ENCODE assay signal across 19 mouse cellular contexts in genomic region chr13:93987611-93988010, GRCm38 (mm10).
"Had no signal": no experiment of that assay in that cellular context is flagged by ENCODE, and none has a peak within 500 bp of the region (broad histone marks: within the 10 kb centered on the region; RNA-seq: fewer than 3 reads in every experiment).

No protein-coding gene starts in this region.

- ATAC-seq: liver, embryonic 12.5 days; midbrain, embryonic 16.5 days had no signal

- H3K27me3 ChIP-seq: liver, embryonic 12.5 days; neural tube, embryonic 13.5 days; neural tube, embryonic 15.5 days had no signal

- H3K4me3 ChIP-seq: liver, embryonic 12.5 days; midbrain, embryonic 10.5 days; midbrain, embryonic 12.5 days; myocyte; neural tube, embryonic 13.5 days; neural tube, embryonic 15.5 days had no signal

- H3K4me2 ChIP-seq: liver, embryonic 12.5 days; midbrain, embryonic 12.5 days; neural tube, embryonic 13.5 days; neural tube, embryonic 15.5 days had no signal

- H3K9me3 ChIP-seq: liver, embryonic 12.5 days; midbrain, embryonic 12.5 days; neural tube, embryonic 13.5 days; neural tube, embryonic 15.5 days had no signal

- H3K36me3 ChIP-seq: liver, embryonic 12.5 days; midbrain, embryonic 10.5 days; midbrain, embryonic 12.5 days; neural tube, embryonic 13.5 days; neural tube, embryonic 15.5 days had no signal

- H3K9ac ChIP-seq: liver, embryonic 12.5 days; liver, embryonic 14.5 days; midbrain, embryonic 12.5 days; neural tube, embryonic 13.5 days; neural tube, embryonic 15.5 days had no signal

- DNase-seq: lung, adult 18-20 months; lung, postnatal 36 days; midbrain, embryonic 14.5 days; retina, postnatal 1 day; right cerebral cortex, adult 18-20 months; right cerebral cortex, postnatal 25 days; right cerebral cortex, postnatal 4 days; spleen, adult 18-20 months; thymus, adult 18-20 months; thymus, postnatal 14 days; thymus, postnatal 36 days had no signal

- H3K4me1 ChIP-seq: neural tube, embryonic 13.5 days had no signal

- H3K27ac ChIP-seq: liver, embryonic 12.5 days; liver, embryonic 14.5 days; midbrain, embryonic 10.5 days; midbrain, embryonic 12.5 days; neural tube, embryonic 13.5 days; neural tube, embryonic 15.5 days had no signal
